Mouse (Mus musculus) layer of hippocampus, adult 18-20 months (tissue): ENCODE data around the gene Parp14. TPM values are rescaled to one million over a fixed set of nuclear protein-coding genes. Genes with fewer than 3 reads are reported as not detected.
"Not testable (repeated sequence)": the region's sequence is repeated elsewhere in the genome, so short reads cannot be mapped to it uniquely, and the experiment has no call there.

Experiments
- DNase-seq, 2 experiments: peaks; one replicate each; pipeline ENCODE4 v3.0.0; 2022; ENCODE audit warnings: low spot score in 2 of 2
- long read RNA-seq: library from polyadenylated mRNA; stranded (forward); transcript quantifications from one replicate; pipeline ENCODE4 v2.0.0, GENCODE M21; 2021
- total RNA-seq, 2 experiments: library from RNA; stranded (reverse); gene quantifications; 2 replicates each; pipeline ENCODE4 v1.2.3; 2021

Parp14 gene
- 1 to 10 TPM; 1.1 to 1.2 TPM for total RNA-seq
- long read RNA-seq, partial matches to known transcripts, result 1 of 1 reads
- long read RNA-seq, other reads (novel, unspliced or antisense), result 0 of 1 reads

DNA sequence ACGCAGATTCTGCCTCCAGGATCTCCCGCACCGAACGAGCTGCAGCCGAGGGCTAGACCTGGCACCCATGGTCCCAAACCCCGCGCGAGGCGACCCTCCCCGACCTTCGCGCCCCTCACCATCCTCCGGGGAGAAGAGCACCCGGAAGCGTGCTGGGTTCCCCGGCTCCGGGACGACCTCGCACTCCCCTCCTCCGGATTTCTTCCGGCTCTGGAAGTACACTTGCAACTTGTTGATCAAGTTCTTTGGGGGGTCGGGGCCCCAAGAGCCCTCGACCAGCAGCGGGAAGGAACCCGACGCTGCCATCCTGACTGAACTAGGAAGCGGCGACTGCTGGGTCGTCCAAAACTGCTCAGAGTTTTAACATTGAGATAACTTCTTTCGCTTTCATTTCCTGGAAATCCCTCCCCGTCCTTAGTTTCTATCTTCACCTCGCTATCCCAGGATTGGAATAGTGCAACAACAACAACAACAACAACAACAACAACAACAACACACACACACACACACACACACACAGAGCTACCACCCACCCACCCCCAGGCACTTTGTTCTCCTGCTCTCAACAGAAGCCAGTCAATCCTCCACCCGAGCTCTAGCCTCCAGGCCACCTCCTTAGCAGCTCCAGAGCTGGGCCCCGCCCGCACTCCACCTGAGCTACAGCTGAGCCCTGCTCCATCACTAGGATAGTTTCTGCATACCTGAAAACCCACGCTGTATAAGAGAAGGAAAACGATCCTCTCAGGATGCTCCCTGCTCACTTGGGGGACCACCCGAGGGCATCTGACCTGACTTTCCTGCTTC is at the start of gene Parp14:
TSS of gene Parp14 (minus strand) at position 497 of the 804 bp plus-strand sequence.
- DNase-seq, result no peak

DNA sequence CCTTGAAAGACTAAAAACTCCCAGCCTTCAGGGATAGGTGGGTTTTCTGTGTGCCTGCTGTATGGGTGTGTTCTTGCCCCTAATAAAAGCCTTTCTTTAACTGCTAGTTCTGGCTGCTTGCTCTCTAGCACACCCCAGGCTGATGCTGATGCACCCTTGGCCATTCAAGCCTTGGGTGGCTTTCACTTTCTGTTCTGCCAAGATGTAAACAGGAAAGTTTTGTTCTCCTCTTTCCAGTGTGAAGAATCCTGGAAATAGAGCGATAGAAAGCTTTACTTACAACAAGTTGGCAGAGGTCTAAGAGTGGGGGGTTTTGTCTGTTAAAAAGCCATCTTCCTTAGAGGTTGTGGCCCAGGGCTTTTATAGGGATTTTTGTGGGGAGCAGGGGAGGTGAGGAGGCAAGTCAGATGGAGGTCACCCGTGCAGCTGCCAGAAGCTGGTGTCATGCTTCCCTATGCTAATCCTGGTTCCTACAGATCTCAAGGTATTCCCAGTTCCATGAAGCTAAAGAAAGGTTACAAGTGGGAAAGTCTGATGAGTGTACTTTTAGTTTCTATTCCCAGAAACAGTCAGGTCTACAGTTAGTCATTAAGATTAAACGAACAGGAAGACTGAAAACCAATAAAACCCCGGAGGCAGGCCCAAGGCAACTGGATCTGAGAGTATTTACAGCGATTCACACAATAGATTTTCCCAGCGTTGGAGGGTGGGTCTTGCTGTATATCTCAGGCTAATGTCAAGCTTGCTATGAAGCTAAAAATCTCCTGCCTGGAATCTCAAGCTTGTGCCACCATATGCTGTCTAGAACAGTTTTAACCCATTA is 47.6 kb upstream of the Parp14 start:
- DNase-seq, result no peak

DNA sequence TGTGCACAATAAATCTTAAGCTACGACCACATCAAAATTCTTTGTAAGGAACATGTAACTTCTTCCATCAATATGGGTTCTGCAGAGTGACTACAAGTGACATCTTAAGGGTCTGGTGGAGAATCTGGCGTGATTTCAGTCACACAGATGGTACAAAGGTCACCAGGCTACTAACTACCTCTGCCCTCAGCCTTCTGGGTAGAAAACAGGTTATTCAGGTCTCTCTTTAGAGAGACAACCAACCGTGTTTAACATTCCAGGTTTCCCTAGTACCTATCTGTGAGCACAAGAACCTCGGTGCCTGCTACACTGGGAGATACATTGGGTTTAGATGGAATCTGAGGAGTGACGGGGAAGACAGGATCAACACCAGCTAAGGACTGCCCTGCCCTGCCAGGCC is 43.0 kb upstream of the Parp14 start:
- no peak for DNase-seq

DNA sequence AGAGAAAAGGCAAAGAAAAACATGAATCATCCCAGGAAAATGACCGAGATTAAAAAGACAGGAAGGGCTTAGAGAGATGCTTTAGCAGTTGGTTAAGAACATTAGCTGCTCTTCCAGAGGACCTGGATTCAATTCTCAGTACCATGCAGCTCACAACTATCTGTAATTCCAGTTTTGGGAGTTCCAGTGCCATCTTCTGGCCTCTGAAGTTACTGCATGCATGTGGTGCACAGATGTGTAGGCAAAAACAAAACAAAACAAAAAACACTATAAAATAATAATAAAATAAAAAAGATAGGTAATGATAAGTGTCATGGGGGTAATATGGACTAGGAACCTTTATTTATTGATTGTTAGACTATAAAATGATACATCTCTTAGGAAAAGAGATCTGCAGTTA is 42.2 kb upstream of the Parp14 start:
- no peak for DNase-seq

DNA sequence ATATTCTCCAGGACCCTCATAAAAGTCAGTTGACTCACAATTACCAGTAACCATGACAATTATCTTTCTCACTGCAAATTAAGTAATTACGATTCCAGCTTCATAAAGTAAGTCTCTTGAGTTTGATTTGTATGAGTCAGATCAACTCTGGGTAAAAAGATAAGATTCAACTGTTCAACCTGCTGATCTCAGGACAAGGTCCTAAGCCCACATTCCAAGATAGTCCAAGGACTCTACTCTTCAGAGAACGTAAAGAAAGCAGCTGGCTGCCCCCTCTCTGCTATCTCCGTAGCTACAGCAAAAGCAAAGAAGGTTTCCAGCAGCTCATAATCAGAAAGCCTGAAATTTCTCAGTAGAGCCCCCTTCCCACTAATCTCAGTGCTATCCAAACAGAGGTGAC is 40.1 kb upstream of the Parp14 start:
- no peak for DNase-seq

DNA sequence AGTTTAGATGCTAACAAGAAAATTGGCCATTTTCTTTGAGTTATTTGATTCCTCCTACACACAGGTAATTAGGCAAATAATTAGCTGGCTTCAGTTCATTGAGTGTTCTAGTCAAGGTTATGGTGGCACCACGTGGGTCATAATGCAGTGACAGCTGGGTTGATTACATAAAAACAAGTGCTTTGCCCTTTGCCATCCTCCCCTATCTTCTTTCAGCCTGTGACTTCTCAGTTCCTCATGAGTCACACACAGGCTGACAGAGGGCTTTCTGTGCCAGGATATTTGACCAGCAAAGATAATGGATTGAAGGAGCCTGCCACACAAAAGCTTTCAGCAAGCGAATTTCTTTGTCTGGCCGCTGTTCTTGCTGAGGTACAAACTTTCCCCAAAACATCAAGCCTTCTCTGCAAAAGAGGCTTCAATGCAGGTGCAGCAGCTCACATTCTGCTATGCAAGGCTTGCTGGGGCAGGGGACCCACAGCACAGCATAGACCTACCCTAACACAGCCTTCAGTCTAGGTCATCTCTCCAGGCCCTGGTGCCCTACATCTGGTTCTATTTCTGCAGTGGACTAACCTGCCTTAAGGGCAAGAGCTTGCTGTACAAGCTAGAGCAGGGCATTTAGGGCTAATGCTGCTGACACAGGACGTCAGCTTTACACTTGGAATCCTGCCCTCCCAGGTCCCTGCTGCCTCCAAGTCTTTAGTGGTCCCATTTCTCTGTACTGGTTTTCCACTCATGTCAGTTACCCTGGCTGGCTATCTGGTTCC is 36.3 kb upstream of the Parp14 start:
- no peak for DNase-seq

DNA sequence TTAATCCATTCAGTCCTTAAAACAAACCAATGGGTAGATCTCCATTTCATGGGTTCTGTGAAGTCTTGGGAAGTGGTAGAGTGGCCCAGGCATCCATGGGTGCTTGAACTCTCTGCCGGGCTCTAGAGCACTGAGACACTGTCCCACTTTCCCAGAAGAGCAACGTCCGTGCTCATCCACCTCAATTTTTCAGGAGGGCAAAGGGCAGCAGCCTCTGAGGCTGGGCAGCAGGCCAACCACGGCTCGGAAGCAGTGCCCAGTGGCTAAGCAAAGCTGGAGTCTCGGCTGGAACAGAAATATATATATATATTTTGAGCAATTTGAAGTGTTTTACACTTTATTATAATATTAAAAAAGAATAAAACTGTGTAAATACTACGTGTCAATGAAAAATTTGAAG is 35.5 kb upstream of the Parp14 start:
- DNase-seq, result no peak

DNA sequence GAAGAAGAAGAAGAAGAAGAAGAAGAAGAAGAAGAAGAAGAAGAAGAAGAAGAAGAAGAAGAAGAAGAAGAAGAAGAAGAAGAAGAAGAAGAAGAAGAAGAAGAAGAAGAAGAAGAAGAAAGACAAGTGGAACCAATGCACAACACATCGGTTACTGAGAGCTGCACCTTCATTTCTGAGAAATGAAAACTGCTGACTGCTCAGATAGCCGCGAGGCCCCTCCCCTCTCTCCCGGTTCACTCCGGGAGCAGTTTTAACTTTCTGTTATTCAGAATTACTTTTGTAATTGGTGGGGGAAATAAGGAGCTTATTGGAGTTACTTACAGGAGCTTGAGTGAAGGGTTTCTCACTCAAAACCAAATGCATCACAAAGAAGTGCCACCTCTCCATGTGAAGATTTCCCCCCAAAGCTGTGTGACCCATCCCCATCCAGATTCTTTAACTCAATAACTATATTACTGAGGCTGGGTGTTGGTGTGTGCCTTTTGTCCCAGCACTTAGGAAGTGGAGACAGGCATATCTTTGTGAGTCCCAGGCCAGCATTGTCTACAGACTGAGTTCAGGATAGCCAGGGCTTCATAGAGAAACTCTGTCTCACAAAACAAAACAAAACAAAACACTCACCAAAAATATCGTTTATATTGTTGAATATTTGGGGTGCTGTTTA is 34.6 kb upstream of the Parp14 start:
- DNase-seq, result no peak

DNA sequence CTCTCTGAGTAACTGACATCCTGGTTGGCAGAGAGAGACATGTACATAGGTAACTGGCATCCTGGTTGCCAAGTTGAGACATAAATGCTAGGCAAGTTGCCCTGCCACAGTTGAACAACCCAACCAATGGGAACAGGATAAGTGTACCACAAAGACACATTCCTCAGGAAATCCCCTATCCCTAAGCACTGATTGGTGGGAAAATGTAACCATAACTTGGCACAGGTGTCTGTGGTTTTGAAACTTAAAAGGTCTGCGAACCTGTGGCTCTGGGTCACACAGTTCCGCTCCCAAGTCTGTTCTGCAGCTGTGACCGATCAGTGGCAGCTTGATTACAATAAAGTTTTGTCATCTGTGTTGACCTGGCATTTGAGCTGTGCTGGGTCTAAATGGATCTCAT is 34.0 kb upstream of the Parp14 start:
- DNase-seq, result no peak

DNA sequence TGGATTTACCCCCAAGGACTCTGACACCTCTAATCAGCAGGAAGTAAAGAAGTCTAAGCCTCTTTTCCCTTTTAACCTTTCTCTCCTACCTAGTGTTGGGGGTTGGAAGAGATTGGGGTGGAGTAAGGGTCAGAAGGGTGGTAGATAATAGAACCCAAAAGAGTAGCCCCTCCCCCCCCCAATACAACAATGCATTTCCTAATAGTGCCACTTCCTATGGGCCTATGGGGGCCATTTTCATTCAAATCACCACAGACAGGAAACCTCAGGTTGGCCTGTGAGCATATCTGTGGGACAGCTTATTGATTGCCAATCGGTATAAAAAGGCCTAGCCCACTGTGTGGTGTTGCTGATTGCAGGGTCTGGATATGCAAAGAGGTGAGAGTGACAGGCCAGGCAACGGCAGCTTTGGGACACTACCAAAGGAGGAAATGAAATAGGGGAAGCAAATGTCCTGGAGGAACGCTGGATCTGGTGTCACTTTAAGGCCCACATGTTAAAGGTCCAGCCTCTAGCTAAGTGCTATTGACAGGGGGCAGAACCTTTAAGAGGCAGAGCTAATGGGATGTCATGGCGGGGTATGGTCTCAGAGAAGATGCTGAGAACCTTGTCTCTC is 32.9 kb upstream of the Parp14 start:
- no peak for DNase-seq

DNA sequence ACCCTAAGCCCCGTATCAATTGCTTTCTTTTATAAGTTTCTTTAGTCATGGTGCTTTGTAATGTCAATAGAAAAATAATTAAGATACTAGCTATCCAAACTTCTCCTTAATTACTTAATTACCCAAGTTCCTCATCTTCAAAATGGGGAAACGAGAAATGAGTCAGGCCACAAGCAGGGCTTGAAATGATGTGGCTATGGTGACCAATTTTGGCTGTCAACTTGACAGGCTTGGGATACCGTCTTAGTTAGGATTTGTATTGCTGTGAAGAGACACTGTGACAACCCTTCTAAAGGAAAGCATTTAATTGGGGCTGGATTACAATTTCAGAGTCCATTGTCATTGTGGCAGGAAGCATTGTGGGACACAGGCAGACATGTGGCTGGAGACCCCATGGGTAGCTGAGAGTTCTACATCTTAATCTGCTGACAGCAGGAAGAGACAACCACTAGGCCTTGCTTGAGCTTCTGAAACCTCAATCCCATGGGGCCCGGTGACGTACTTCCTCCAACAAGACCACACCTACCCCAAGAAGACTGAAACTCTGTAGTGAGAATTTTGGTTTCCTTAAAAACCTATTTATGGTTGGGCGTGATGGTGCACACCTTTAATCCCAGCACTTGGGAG is 31.8 kb upstream of the Parp14 start:
- DNase-seq, result no peak

DNA sequence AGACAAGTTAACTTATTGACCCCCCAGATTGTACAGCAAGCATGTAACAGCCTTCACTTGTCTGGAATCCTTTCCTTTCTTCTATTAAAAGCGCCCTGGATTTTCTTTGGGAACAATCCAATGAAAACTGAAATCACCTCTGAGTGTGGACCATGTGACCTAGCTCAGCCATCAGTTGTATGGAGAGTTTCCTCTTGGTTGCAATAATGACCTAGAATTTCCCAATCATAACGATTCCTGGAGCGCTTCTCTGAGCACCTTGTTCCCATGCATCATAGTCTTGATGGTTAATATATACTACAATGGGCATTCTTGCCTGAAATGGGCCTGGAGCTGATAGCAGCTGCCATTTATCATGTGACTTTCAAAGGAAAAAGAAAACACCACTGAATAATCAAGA is 29.2 kb upstream of the Parp14 start:
- DNase-seq, result no peak

DNA sequence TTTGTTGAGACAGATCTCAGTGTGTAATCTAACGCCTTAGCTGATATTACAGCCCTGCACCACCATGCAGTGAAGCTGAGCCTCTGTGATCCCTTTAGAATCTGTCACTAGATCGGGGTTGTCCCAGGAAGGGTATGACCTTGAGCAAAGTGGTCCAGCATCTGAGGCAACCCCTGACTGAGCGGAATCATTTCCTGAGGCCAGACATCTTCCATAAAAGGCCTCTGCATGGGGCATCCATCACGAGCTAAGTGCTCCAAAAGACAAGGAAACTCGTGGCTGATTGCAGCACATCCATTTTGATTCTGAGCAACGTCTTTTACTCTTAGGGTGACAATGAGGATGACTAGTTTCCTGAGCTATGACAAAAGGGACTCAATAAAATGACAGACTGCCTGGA is 23.7 kb upstream of the Parp14 start:
- no peak for DNase-seq

DNA sequence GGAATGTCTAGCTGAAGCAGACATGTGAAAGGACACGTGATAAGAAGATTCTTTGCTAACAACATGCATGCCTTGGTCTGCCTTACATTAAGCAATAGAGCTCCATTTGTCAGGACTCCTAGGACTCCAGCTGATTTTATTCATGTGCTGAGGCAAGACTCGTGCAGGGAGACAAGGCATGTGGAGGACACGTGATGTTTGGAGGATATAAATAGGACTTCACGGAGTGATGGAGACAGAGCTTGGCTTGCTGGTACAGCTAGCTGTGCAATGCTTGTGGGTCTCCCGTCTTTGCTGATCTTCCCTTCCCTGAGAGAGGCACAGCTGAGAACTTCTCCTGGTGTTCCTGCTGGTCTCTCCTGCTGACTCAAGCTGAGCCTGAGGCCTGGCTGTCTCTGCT is 20.3 kb upstream of the Parp14 start:
- not testable (repeated sequence) for DNase-seq

DNA sequence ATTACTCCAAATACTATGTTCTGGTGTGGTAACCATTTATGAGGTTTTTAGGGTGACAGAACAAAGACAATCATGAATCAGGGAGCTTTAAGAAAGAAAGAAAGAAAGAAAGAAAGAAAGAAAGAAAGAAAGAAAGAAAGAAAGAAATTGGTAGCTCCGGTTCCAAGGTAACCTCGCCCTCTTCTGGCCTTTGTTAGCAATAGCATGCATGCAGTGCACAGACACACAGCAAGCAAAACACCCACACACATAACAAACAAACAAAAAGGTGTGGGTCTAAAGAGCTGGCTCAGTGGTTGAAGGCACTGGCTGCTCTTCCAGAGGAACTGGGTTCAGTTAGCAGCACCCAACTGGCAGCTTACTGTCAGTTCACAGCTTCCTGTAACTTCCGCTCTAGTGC is 19.3 kb upstream of the Parp14 start:
- DNase-seq, result no peak

DNA sequence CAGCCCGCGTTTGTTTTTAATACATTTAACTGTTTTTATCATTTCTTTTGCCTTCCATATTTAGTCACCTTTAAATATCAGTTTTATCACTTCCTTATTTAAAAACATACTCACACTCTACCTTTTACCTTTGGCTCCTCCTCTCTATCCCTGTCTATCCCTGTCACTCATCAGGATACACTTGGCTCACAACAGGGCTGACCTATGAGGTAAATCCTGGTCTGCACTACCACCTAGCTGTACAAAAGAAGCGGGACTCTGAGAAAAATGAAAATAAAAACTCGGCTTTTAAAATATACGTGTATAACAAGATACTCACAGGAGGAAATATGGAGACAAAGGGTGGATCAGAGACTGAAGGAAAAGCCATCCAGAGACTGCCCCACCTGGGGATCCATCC is 17.6 kb upstream of the Parp14 start:
- DNase-seq, result no peak

DNA sequence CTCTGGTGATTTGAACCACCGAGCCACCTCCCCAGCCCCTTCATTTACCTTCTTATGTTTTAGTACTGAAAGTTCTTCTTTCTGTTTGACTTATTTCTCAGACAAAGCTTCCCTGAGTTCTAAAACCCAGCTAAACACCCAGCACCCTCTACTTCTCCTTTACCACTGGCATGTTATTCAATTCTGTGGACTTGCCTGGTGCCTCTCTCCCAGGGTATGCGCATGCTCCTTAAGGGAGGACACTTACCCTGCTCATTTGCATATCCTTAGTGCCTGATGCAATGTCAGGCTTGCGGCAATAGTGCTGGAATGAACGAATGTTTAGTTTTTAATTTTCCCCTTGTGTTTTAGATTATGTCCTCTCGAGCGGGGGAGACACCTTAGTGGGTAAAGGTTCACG is 16.8 kb upstream of the Parp14 start:
- no peak for DNase-seq

DNA sequence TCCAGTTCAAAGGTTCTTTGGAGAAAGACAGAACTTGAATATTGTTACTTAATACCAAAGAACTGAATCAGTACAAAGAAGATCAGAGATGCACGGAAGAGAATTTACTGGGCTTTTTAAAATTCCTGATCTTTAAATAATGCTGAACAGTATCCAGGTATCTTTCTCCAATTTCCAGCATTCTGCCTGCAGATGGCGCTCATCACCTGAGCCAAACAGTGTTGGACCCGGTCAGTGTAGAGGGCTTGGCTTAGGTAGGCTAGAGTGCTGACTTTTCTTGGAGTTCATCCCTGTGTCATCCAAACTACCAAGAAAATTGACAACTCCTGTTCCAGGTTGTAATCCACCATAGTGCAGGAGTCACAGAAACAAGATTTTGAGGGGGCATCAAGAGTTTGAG is 3.1 kb upstream of the Parp14 start:
- DNase-seq, result peak in 1 of 2 experiments; percentile 45

DNA sequence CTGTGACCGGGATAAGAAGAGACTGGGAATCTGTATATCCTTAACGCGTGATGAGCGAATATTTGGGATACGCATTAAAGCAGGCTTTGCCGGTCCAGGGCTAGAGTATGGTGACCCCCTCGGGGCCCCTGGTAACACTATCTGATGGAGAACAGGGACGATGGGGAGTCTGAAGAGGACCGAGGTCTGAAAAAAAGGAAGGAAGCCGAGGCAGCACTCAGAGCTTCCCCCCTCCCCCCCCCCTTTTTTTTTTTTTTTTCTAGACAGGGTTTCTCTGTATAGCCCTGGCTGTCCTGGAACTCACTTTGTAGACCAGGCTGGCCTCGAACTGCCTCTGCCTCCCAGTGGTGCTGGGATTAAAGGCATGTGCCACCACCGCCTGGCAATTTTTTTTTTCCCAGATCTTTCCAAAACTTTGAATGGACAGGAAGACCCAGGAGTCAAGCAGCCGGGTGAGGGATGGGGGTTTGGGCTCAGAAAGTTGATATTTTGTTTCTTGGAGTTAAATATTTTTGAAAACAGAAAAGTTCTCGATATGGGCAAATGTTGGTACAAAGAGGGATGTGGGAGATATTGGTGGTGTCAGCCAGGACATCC is 1.2 kb upstream of the Parp14 start:
- DNase-seq, result no peak

DNA sequence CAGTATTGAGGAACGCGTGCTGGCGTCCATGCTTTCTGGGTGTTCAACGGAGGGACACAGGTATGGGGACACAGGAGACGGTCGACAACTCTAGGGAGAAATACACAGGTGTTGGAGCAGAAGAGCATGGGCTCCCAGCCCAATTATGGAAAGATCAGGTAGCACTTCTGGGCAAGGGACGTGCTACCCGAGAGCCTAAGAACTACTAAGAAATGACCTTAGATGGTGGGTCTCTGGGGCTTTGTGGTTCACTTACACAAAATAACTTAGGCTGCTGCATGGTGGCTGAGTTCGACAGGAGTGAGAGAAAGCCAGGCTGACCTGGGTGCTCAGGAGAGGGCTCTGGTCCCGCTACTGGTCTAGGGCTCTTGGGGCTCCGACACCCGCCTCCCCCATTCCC is 554 bp upstream of the Parp14 start:
- no peak for DNase-seq
